Mouse (Mus musculus): Measurements from ENCODE around the gene Ttc33. TPM values are rescaled to one million over a fixed set of nuclear protein-coding genes. Genes with fewer than 3 reads are reported as not detected.
"Not testable (repeated sequence)": the region's sequence is repeated elsewhere in the genome, so short reads cannot be mapped to it uniquely, and the experiment has no call there.

Ttc33 gene
- polyA plus RNA-seq, 2 experiments = 6.6 to 13.9 TPM

DNA sequence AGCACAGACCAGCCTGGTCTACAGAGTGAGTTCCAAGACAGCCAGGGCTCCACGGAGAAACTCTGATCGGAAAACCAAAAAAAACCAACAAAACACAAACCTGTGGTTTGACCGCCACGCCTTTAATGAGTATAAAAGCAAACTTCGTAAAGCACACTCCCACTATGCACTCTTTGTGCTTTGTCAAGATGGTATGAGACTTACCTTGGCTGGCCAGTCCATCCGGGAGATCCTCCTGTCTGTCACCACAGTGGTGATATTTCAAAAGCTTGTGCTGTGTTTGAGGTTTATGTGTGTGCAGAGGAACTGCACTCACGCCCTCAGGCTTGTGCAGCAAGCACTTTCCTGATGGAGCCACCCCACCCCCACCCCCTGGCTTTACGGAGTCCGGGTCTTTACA lies 19.9 kb downstream of the Ttc33 start:
- DNase-seq (ENCODE audit: low read depth in 3 of 3, low spot score in 3 of 3) = no peak
- Histone ChIP-seq H3K9me3 (ENCODE audit: control insufficient read depth, low read length) (no peaks in the 10 kb centered on the region), H3K4me3 (ENCODE audit: insufficient read depth in 1 of 2, low read depth in 2 of 2, low read length in 2 of 2) (no peak overlapping the region), H3K36me3 (replicated peaks; ENCODE audit: control insufficient read depth, insufficient read depth, low read depth) (no peaks in the 10 kb centered on the region; the same call in 1 of the 2 replicates), H3K9ac (replicated peaks) (no peak overlapping the region), H3K27me3 (ENCODE audit: control insufficient read depth, insufficient read depth, low read length) (no peaks in the 10 kb centered on the region), H3K4me2 (ENCODE audit: low read depth) (no peak overlapping the region), H3K4me1 (replicated peaks; ENCODE audit: control insufficient read depth in 2 of 2, insufficient read depth in 2 of 2, low read length in 1 of 2) (peaks cover 0 to 6% of the 10 kb centered on the region in 2 experiments; a peak in 2 of 4 replicates), H3K27ac (no peak overlapping the region)
- ATAC-seq (ENCODE audit: insufficient read depth) = no peak
- no peak for TF ChIP-seq CTCF (IDR thresholded peaks at IDR 0.05; ENCODE audit: low read depth)
- no peak for TF ChIP-seq EP300 (IDR thresholded peaks at IDR 0.05; ENCODE audit: low read depth)
- 69% methylated on average over 9 of the region's 9 CpGs for WGBS (ENCODE audit: insufficient replicate concordance)

DNA sequence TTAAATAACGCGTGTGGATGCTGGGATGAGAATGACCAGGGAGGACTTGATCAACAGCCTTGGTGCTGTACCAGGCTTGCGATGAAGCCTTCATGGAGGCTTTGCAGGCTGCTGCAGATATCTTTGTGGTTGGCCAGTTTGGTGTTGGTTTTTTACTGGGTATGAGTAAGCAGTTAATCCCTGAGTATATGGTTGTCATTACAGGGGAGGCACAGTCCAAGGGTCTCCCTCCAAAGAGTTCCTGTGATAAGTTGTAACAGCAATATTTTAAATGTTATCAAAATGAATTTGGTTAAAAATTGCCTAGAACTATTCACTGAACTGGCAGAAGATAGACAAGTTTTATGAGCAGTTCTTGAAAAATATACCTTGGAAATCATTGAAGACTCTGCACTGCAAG lies 23.8 kb downstream of the Ttc33 start:
- H3K27me3 ChIP-seq (ENCODE audit: control insufficient read depth, insufficient read depth, low read length) = no peaks in the 10 kb centered on the region
- H3K36me3 ChIP-seq (replicated peaks; ENCODE audit: control insufficient read depth, insufficient read depth, low read depth) = no peaks in the 10 kb centered on the region; the same call in 1 of the 2 replicates
- H3K4me1 ChIP-seq (replicated peaks; ENCODE audit: control insufficient read depth in 2 of 2, insufficient read depth in 2 of 2, low read length in 1 of 2) = peaks cover 0 to 3% of the 10 kb centered on the region in 2 experiments; a peak in 1 of 4 replicates
- no peak overlapping the region for H3K27ac ChIP-seq
- H3K9ac ChIP-seq (replicated peaks) = no peak overlapping the region
- no peak overlapping the region for H3K4me2 ChIP-seq (ENCODE audit: low read depth)
- H3K4me3 ChIP-seq (ENCODE audit: insufficient read depth in 1 of 2, low read depth in 2 of 2, low read length in 2 of 2) = no peak overlapping the region
- 76% methylated on average over 3 of the region's 3 CpGs for WGBS (ENCODE audit: insufficient replicate concordance)
- DNase-seq (ENCODE audit: low read depth in 3 of 3, low spot score in 3 of 3) (no peak), ATAC-seq (ENCODE audit: insufficient read depth) (no peak)
- no peaks in the 10 kb centered on the region for H3K9me3 ChIP-seq (ENCODE audit: control insufficient read depth, low read length)
- TF ChIP-seq EP300 (IDR thresholded peaks at IDR 0.05; ENCODE audit: low read depth) (no peak), CTCF (IDR thresholded peaks at IDR 0.05; ENCODE audit: low read depth) (no peak)

DNA sequence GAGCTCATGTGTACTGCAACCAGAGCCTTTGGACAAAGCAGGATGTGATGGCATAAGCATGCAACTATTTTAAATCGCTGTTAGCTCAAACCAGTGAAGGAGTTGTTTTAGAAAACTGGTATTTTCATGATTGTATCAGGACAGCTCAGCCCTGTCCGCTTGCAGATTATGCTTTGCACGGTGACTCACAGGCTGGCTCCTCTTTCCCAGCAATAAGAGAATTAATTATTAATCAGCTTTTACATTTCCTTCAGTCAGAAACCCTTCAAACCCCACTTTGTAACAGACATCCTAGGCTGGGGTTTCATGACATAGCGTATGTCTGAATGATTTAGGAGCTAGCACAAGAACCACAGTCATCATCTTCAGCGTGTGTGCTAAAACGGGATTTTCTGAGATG lies 35.2 kb downstream of the Ttc33 start:
- no peak for DNase-seq (ENCODE audit: low read depth in 3 of 3, low spot score in 3 of 3)
- ATAC-seq (ENCODE audit: insufficient read depth) = no peak
- H3K27ac ChIP-seq = no peak overlapping the region
- no peak overlapping the region for H3K4me2 ChIP-seq (ENCODE audit: low read depth)
- H3K9me3 ChIP-seq (ENCODE audit: control insufficient read depth, low read length) = no peaks in the 10 kb centered on the region
- H3K4me3 ChIP-seq (ENCODE audit: insufficient read depth in 1 of 2, low read depth in 2 of 2, low read length in 2 of 2) = no peak overlapping the region
- H3K4me1 ChIP-seq (replicated peaks; ENCODE audit: control insufficient read depth in 2 of 2, insufficient read depth in 2 of 2, low read length in 1 of 2) = no peaks in the 10 kb centered on the region
- no peak for TF ChIP-seq EP300 (IDR thresholded peaks at IDR 0.05; ENCODE audit: low read depth)
- TF ChIP-seq CTCF (IDR thresholded peaks at IDR 0.05; ENCODE audit: low read depth) = no peak
- no peaks in the 10 kb centered on the region for H3K27me3 ChIP-seq (ENCODE audit: control insufficient read depth, insufficient read depth, low read length)
- no peak overlapping the region for H3K9ac ChIP-seq (replicated peaks)
- no peaks in the 10 kb centered on the region for H3K36me3 ChIP-seq (replicated peaks; ENCODE audit: control insufficient read depth, insufficient read depth, low read depth)
- WGBS (ENCODE audit: insufficient replicate concordance) = 81% methylated on average over 6 of the region's 6 CpGs

DNA sequence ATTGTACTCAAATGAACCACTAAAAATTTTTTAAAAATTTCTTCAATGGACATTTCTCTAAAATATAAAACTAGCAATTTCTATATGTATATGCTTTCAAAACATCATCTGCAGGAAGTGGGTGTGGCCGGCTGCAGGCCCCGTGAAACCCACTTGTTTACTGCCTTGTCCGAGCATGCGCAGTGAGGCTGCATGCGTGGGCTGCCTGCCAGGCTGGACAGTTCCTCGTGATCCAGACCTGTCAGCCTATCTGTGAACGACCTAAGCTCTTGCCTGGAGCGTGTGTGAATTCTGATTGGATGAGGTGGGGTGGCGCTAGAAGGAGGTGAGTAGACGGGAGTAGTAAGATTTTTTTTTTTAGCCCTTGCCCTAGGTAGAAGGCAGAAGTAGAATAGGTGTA lies 45.4 kb downstream of the Ttc33 start:
- H3K4me2 ChIP-seq (ENCODE audit: low read depth); H3K36me3 ChIP-seq (replicated peaks; ENCODE audit: control insufficient read depth, insufficient read depth, low read depth); H3K9me3 ChIP-seq (ENCODE audit: control insufficient read depth, low read length); H3K9ac ChIP-seq (replicated peaks); H3K27ac ChIP-seq; DNase-seq (ENCODE audit: low read depth in 3 of 3, low spot score in 3 of 3); H3K4me1 ChIP-seq (replicated peaks; ENCODE audit: control insufficient read depth in 2 of 2, insufficient read depth in 2 of 2, low read length in 1 of 2); ATAC-seq (ENCODE audit: insufficient read depth); H3K27me3 ChIP-seq (ENCODE audit: control insufficient read depth, insufficient read depth, low read length); H3K4me3 ChIP-seq (ENCODE audit: insufficient read depth in 1 of 2, low read depth in 2 of 2, low read length in 2 of 2): not testable (repeated sequence)
- 64% methylated on average over 10 of the region's 10 CpGs for WGBS (ENCODE audit: insufficient replicate concordance)

DNA sequence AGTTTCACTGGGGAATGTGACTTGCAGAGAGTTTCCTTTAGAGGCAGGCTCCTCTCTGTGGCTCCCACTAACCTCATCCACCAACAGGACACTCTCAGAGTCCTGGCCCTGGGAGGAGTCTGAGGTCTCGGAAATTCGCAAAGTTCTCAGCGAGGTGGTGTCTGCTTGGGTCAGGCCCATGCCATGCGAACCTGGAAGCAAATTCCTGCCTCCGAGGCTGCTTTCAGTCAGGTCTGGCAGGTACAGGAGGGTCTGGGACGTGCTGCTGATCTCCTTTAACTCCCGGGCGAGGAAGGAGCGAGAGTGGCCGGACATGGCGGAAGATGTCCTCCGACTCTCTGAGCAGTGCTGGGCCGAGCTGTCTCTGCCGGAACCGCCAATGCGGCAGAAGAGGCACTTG lies 49.3 kb downstream of the Ttc33 start:
- Histone ChIP-seq H3K4me2 (ENCODE audit: low read depth) (no peak overlapping the region), H3K9me3 (ENCODE audit: control insufficient read depth, low read length) (no peaks in the 10 kb centered on the region), H3K27me3 (ENCODE audit: control insufficient read depth, insufficient read depth, low read length) (no peaks in the 10 kb centered on the region), H3K27ac (no peak overlapping the region), H3K36me3 (replicated peaks; ENCODE audit: control insufficient read depth, insufficient read depth, low read depth) (no peaks in the 10 kb centered on the region), H3K4me3 (ENCODE audit: insufficient read depth in 1 of 2, low read depth in 2 of 2, low read length in 2 of 2) (no peak overlapping the region), H3K4me1 (replicated peaks; ENCODE audit: control insufficient read depth in 2 of 2, insufficient read depth in 2 of 2, low read length in 1 of 2) (peaks cover 10 to 21% of the 10 kb centered on the region in 2 experiments), H3K9ac (replicated peaks) (no peak overlapping the region)
- ATAC-seq (ENCODE audit: insufficient read depth) (no peak), DNase-seq (ENCODE audit: low read depth in 3 of 3, low spot score in 3 of 3) (no peak)
- 87% methylated on average over 16 of the region's 16 CpGs for WGBS (ENCODE audit: insufficient replicate concordance)
- no peak for TF ChIP-seq CTCF (IDR thresholded peaks at IDR 0.05; ENCODE audit: low read depth)
- TF ChIP-seq EP300 (IDR thresholded peaks at IDR 0.05; ENCODE audit: low read depth) = no peak

Data from liver, embryonic 14.5 days (tissue).